Mouse (Mus musculus) lung, postnatal 4 days (tissue): ENCODE measurements at regions not wholly inside any gene's neighbourhood (a gene's known extent, or its start where the extent isn't known, plus 50 kb on each side); places are given as distances from the start of the nearest gene placed in this dataset.
A peak's percentile ranks its signal among the peaks of the same experiment; 100 is the strongest.
"Not testable (repeated sequence)": the region's sequence is repeated elsewhere in the genome, so short reads cannot be mapped to it uniquely, and the experiment has no call there.

ENCODE experiments used
- DNase-seq, 2 experiments: peaks; one replicate each; pipeline ENCODE4 v3.0.0; 2021

GRCm38 (mm10) chr4:131161501-131161900 lies 217.3 kb downstream of the Matn1 start:
- no peak for DNase-seq

GRCm38 (mm10) chr4:131163782-131164315 lies 219.7 kb downstream of the Matn1 start:
- no peak for DNase-seq

GRCm38 (mm10) chr4:131166574-131167270 lies 222.5 kb downstream of the Matn1 start:
- DNase-seq = no peak

DNA sequence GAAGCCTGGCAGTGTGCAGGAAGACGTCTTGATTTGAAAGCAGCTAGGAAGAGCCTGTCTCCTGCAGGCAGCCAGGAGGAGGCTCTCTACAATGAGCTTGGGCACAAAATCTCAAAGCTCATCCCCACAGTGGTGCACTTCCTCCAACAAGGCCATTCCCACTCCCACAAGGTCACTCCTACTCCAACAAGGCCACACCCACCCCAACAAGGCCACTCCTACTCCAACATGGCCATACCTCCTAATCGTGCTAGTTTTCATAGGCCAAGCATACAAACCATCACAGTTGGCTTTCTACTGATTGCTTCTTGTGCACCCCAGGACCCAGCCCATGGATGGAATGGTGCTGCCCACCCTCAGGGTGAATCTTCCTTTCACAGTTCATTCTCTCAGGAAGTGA lies 223.7 kb downstream of the Matn1 start:
- no peak for DNase-seq

DNA sequence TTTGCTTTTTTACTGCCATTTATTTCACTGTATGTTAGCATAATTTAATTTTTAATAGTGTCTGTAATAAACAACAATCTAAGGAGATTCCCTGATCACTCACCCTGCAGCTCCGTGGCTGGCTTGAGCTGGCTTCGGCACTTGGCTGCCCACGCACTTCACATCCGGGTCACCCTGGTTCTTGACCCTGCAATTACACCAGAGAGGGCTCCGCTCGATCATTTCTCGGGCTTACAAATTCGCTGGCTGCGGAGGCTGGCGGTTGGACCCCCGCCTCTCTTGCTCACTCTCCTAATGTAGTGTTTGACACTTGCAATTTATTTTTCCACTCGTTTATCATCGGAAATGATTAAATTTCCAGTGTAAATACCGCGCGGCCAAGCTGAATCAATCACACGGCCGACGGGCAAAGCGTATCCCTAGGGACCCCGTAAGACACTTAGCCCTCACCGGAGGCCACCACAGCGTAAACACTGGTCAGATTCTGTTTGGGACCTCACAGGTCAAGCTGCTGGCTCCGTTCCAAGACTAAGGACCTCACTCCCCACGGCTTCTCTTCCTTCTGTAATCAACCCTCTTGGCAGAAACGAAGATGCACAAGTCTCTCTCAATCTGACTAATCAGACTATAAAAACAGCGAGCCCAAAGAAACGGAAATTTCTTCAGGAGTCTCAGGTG lies 229.7 kb downstream of the Matn1 start:
- DNase-seq = no peak

DNA sequence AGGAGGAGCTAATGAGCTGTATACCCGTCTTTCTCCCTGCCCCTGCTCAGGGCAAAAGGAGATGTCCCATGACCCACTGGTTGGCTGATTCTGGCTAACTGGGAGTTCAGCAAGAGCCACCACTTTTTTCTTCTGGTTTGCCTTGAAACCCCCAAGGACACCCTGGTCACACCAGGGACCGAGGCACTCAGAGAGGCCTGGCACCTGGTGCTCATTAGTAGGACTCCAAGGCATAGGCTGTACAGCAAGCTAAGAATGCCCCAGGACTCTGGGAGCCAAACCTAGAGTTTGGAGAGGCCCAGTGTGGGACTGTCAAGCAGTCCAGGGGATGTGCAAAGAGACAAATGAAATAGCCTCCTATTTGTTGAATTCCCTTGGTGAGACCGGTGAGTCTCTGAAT lies 232.5 kb downstream of the Matn1 start:
- DNase-seq = no peak

- no peak for DNase-seq
These were observed 233.7 kb downstream of the Matn1 start for GRCm38 (mm10) chr4:131177889-131178288.

DNA sequence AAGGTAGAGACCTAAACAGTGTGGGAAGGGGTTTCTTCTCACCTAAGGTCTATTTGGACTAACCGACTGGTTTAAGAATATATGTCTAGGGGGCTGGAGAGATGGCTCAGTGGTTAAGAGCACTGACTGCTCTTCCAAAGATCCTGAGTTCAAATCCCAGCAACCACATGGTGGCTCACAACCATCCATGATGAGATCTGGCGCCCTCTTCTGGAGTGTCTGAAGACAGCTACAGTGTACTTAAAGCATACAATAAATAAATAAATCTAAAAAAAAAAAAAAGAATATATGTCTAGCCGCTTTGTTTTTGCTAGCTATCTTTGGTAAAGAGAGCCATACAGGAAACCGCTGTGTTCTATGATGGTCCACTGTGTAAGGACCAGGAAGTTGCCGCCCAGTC lies 234.5 kb downstream of the Matn1 start:
- not testable (repeated sequence) for DNase-seq

DNA sequence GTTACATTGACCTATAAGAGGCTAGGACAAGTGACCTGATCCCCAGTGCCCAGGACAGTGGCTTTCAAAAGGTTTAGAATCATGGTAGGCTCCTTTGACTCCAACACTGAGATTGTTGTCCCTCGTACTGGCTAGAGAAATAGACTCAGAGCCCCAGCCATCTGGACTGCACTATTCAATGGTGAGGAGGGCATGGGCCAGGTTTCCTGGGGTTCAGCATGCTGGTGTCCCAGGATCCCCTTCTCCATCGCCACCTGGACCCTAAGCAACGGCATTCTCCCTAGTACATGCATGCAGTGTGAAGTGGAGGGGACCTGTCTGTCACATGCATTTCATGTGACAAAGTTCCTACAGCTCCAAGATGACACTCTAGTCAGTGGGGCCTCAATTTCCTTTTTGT lies 243.9 kb downstream of the Matn1 start:
- no peak for DNase-seq

- no peak for DNase-seq
These were observed 247.1 kb downstream of the Matn1 start for GRCm38 (mm10) chr4:131191106-131191880.

DNA sequence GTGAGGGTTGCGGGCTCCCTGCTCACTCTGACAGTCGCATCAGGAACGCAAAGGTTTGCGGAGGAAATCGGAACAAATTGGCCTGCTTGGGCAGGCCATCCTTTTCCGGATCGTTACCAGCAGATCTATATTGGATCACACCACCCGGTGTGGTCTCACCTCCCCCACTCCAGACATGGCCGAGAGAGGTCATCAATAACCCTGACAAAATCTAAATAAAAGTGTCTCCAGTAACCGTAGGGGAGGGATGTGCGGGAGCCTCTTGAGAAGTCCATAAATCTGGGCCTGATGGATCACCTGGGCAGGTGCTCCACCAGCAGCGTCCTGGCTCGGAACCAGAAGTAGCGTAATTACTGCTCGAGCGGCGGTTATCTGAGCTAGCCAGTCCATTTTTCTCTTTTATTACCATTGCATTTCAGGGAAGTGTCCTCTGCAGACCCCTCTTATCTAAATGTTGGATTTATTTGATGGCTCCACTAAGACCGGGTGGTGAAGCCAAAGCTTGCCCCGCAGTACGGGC lies 249.8 kb downstream of the Matn1 start:
- DNase-seq = no peak

DNA sequence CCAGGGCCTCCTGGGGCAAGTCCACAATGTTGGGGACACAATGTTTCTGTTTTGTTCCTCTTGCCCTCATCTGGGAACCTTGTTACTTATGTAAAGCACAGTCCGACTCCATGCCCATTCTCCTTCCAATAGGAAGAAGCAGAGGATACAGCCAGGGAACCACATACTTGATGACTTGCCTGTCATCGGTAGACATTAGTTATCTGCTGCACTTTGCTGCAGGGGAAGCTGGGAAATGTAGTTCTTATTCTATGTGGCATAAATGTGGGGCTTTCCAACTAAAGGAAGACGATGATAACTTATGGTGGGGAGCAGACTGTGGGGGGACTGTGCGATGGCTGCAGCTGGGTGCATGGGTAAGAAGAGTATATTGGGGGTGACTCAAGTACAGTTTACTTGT lies 252.0 kb downstream of the Matn1 start:
- no peak for DNase-seq

- DNase-seq = peak in 1 of 2 experiments; percentile 10
These were observed 259.5 kb downstream of the Matn1 start for GRCm38 (mm10) chr4:131203721-131204120.

GRCm38 (mm10) chr4:131204722-131205121 lies 260.5 kb downstream of the Matn1 start:
- peak in 1 of 2 experiments; percentile 3 for DNase-seq

DNA sequence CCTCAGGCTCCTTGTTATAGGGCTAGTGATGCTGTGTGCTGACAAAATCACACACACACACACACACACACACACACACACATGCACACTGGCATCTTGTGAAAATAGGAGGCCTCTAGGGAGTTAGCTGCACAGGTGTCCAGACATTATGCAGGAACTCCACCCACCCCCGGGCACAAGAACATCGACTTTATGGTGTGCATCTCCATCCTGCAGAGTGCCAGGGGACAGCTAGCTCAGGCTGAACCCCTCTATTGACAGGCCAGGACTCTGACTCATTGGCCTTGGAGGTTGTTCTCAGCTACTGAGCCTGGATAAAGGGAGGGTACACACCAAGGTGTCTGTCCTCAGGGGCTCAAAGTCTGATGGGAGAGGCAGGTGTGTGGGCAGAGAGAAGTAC lies 260.9 kb downstream of the Matn1 start:
- peak in 1 of 2 experiments; percentile 3 for DNase-seq

GRCm38 (mm10) chr4:131205685-131206084 lies 261.5 kb downstream of the Matn1 start:
- DNase-seq = peak in 1 of 2 experiments; percentile 16

DNA sequence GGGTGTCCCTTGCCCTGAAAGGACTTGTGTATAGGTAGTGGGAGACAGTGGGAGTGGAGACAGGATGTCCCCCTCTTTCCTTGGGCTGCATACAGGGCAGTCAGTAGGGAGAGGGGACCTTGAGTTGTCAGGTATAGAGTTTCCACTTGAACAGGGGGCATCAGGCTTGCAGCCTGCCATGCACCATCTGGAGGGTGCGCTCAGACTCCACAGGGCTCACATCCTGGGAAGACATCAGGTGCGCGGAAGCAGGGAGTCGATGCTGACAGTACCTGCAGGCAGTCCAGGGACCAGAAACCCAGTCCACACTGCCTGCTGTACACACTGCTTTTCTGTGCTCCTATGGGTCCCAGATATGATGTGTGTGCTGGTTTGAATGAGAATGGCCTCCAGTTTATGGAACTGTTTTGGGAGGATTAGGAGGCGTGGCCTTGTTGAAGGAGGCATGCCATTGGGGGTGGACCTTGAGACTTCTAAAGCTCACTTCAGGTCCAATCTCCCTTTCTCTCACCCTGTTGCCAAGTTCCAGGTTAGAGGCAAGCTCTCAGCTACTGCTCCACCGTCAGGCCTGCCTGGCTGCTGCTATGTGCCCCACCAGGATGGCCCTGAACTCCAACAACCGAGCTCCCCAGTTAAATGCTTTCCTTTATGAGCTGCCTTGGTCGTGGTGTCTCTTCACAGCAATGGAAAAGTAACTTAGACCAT lies 262.1 kb downstream of the Matn1 start:
- DNase-seq = no peak

DNA sequence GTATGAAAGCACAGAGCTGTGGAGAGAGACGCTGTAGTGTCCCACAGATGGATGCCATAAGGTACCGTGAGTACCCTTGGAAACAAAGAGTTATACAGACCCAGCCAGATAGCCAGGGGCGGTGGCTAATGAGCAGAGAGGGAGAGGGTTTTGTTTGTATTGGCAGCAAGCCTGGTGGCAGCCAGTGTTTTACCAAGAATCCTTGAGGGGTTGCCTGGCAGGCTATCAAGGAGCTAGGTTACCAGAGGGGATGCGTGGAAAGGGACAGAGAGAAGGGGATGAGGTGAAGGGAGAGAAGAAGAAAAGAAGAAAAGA lies 262.7 kb downstream of the Matn1 start:
- no peak for DNase-seq

DNA sequence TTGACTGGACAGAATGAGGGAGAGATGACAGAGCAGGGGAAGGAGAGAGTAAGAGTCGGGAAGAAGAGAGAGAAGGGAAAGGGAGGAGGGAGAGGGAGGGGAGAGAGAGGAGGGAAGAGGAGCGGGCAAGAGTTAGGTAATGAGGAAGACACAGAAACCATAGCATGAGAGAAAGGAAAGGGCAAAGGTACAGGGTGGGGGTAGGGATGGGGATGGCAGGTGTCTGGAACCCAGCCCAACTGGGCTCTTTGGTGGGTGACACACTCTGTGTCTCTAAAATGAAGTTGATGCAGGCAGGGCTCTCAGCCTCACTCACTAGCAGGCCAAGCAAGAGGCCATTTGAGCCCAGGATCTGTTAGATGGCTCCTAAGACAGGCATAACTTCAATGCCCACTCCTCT lies 263.1 kb downstream of the Matn1 start:
- DNase-seq = no peak

- no peak for DNase-seq
These were observed 264.0 kb downstream of the Matn1 start for GRCm38 (mm10) chr4:131208166-131208565.

- DNase-seq = no peak
These were observed 264.5 kb downstream of the Matn1 start for GRCm38 (mm10) chr4:131208637-131209036.

GRCm38 (mm10) chr4:131212711-131213110 lies 268.5 kb downstream of the Matn1 start:
- peak in 1 of 2 experiments; percentile 6 for DNase-seq

DNA sequence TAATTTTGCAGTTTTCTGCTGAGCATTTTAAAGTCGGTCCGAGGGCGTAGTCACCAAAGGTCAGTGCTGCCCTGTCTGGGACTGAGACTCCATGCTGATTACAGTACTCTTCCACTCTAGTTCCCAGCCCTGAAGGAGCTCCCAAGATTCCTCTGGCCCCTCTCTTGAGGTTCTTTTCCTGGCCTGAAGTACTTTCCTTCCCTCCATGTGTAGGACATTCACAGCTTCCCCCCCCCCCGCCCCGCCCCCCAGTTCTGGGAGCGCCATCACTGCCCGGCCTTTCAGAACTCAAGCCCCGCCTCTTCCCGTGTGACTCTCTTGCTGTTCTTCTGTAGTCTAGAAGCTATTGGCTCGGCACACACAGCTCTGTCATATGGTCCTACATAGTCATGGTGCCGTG lies 271.5 kb downstream of the Matn1 start:
- DNase-seq = no peak
